Mouse (Mus musculus) urinary bladder, postnatal 25 days (tissue): Measurements from ENCODE around the gene Svop.

ENCODE experiments used
- DNase-seq: peaks from one replicate; pipeline ENCODE4 v3.0.0; 2022; ENCODE audit warnings: low spot score

Svop gene

DNA sequence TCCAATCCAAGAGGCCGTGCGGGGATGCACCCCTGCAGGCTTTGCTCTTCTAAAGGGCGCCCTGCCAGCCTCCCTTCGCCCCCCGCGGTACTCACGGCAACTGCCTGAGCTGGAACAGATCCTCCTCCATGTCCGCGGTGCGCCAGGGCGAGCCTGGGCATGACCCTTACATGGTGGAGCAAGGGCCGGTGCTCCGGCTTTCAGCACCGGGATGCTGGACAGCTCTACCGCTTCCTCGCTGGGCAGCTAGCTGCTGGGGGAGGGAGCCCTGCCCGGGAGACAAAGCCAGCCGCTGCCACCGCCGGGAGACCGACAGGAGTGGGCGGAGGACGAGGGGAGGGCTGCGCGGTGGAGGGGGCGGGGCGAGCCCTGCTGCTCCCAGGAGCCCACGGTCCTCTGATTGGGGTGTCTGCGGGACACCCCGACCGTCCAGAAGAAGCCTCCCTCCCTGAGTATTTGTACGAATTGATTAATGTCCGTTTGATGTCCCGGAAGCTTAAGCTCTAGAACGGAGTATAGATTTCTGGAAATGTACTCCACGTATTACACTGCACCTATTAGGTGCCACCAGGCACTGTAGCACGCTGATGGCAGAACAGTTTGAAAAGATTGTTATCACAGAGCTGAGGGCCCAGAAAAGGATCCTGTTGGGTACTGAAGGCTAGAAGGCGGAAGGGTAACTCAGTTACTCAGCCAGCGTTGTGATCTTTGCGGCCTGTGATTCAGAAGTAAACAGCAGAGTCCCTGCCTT, at the start of gene Svop:
TSS of gene Svop (minus strand) at position 514 of the 751 bp plus-strand sequence.
- DNase-seq = peak; percentile 66

DNA sequence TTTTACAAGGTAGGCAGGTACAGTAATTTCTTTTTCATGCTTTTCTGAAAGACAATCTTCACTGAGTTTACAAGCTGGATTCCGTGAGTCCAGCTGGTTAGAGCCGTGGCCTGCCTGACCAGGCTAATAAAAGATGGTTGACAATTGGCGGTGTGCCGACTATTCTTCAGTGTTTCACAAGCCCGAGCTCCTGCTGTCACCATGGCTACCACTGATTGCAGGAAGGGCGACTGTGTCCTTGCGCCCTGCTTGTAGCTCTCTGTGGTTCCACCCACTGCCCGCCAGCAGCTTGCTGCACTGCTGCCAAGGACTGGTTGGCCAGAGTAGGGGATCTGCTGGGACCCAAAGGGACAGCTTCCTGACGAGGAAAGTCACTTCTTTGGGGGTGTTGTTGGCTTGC, 47.8 kb upstream of the Svop start:
- peak; percentile 43 for DNase-seq

DNA sequence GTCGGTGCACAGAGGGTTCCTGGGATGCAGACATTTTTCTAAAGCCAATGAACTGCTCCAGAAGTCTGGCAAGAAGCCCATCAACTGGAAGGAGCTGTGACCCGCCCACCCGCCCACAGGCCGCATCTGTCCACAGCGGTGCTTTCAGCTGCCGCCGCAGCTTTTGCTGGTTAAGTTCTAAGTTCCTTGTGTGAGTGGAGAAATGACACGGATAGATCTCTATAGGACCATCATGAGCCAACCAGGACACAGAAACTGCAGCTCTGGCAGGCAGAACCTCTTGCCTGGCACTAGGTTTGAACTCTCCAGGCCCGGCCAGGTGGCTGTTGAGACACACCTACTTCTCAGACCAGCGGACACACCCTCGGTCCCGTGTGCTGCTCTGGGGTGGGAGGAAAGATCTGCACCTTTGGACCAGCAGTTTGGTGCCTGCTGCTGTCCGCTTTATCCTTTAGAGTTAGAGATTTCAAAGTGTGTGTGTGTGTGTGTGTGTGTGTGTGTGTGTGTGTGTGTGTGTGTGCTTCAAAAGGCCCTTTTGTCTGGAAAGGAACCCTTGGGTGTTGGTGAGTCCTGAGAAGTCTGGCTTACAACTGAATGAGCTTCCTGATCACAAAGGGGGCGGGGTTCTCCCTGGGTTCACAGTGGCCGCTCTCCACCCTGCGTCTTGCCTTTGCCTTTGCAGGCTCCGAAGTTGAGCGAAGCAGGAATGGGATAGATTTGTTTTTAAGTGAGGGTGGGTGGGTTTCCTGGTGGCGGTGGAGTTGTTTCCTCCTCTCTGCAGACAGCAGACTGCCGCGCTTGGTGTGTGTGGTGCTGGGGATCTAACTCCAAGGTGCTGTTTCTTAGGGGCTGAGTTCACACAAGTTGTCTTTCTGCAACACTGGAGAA, 47.2 kb upstream of the Svop start:
- DNase-seq = no peak

DNA sequence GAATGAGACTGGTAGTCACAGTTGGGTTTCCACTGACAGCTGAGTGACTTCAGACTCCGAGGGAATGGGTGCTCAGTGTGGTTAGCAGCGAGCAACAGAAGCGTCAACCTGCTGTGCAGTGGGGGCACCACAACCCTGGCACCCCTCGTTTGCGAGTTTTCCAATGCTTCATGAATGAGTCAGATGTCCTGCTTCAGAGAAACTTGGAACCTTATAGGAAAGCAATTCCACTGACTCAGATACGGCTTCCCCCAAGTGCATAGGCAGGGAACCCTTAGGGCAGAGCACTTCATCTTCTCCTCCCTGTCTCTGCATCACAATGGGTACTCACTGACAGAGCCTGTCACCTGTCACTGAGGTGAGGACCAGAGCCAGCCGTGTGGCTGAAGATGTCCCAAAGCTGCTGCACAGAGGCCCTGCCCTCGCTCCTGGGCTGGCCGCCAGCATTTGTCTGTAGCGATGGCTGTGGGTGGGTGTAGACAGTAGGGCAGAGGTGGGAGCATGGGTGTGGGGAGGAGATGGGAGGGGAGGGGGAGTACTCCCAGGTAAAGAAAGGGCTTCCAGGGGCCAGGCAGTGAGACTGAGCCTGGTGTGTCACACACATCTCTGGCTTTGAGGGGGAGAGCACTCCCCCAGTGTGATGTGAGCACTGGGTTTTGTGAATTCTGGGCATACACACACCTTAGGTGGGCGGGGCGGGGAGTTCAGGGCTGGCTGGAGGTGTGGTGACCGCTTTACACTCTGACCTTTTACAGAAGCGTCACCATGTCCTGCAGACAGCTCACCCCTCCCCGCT, 46.3 kb upstream of the Svop start:
- DNase-seq = no peak

DNA sequence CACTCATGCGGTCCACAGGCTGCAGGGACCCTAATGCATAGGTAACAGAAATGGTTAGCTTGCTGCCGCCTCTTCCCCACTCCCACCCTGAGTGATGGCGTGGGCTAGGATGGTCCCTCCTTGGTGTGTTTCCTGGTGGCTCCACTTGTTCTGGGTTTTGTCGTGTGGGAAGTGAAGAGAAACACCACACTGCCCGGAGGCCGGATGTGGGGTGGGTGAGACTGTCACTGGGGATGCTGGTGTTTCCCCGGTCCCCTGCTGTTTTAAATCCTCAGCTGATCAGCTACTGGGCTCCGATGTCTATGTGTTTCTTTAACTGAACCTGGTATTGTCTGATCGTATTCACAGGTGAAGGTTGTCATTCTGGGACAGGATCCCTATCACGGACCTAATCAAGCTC, 44.1 kb upstream of the Svop start:
- DNase-seq = no peak

DNA sequence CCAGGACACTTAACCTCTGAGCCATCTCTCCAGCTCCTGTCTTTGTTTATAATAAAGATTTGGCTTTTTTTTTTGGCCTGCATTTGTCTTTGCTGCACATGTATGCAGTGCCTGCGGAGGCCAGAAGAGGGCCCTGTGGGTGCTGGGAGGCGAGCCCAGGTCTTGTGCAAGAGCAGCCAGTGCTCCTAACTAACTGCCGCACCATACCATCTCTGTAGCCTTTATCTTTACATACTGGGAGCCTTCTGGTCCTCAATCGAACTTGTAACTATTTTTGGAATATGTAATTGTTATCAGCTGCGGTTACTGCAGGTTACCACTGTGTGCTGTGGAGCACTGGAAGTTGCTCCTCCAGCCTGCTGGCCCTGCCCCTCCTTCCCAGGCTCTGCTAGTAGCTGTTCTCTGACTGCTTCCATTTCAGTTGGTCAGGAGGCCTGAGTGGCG, 42.7 kb upstream of the Svop start:
- DNase-seq = peak; percentile 34

DNA sequence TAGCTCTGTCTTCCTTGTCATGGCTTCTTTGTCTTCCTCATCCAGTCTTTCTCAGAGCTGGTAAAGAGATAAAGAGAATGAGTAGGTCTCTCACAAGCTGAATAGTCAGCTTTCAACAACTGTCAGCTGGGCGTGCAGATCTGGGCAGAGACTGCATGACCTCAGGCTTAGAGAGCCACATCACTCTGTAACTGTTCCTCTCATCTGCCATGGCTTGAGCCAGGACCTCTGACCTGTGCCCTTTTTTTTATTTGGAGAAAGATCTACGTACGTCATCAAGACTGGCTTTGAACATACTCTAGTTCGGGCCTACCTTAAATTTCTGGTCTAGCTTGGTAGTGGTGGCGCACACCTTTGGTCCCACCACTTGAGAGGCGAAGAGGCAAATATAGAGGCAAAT, 41.5 kb upstream of the Svop start:
- DNase-seq = no peak

DNA sequence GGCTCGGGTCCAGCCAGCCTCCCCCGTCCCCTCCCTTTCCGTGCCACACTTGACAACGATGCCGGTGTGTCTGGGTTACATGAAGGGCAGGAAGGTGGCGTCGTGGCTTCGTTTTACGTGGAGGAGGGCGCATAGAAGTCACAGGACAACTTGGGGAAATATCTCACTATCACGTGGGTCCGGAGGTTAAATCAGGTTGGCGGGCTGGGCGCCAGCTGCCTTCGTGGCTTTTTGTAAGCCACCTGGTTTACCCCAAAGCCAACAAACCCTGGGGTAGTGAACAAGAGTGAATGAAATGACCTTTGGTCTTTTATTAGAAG, 40.1 kb upstream of the Svop start:
- DNase-seq = peak; percentile 33

DNA sequence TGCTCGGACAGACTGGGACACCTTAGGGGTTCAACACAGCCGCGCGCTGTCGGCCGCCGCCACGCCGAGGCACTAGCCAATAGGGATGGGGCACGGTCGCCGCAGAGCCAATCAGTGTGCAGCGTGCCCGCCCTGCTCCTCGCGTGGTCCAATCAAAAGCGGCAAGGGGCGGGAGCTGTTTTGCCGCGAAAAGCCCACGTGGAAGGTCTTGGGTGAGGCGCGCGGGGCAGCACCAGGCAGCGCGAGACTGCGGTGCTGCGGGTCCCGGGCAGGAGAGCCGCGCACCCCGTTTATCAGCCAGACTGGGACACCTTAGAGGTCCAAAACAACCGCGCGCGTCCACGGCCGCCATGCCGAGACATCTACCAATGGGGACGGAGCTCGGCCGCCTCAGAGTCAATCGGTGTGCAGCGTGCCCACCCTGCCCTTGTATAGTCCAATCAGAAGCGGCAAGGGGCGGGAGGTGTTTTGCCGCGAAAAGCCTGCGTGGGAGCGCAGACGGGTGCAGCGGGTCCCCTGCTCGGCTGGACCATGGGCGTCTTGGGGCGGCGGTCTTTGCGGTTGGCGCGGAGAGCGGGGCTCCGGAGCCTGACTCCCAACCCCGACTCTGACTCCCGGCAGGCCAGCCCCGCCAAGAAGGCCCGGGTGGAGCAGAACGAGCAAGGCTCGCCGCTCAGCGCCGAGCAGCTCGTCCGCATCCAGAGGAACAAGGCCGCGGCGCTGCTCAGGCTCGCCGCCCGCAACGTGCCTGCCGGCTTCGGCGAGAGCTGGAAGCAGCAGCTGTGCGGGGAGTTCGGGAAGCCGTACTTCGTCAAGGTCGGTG, 39.5 kb upstream of the Svop start:
- DNase-seq = peak; percentile 90

DNA sequence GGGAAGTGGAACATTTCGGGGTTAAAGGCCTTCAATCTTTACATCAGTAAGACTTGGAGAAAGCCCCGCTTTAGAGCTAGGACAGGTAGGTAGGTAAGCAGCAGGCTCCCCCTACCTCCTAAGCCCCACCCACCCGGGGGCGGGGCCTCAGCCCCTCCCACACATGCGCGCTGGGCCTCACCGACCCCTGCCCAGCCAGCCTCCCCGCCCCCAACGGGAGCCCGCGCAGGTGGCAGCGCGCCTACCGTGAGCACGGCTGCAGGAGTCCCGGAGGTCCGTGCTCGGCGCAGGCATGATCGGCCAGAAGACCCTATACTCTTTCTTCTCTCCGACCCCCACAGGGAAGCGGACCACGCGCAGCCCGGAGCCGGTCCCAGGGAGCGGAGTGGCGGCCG, 38.8 kb upstream of the Svop start, which contains the start of gene Ung:
TSS of gene Ung (plus strand) at position 176 of the 395 bp plus-strand sequence.
- DNase-seq = peak; percentile 60

DNA sequence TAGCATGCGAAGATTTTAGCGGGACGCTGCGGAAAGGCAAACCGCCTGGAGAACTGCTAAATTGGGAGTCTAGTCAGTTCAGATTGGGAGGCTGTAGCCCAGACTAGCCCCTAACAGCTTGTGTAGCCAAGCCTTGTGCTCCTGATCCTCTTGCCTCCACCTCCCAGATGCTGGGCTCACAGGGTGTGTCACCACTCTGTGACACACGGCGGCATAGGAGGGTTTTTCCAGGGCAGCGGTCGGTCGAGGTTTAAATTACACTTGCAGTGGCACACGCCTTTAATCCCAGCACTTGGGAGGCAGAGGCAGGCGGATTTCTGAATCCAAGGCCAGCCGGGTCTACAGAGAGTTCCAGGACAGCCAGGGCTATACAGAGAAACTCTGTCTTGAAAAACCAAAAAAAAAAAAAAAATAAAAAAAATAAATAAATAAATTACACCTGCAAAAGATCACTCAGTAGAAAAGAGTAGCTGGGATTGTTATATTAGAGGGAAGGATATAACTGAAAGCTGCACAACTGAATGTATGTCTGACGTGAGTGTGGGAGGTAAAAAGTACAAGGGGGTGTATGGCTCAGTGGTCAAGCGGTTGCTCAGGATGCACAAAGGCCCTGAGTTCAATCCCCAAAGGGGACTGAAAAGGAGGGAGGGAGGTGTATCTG, 38.3 kb upstream of the Svop start:
- DNase-seq = no peak

DNA sequence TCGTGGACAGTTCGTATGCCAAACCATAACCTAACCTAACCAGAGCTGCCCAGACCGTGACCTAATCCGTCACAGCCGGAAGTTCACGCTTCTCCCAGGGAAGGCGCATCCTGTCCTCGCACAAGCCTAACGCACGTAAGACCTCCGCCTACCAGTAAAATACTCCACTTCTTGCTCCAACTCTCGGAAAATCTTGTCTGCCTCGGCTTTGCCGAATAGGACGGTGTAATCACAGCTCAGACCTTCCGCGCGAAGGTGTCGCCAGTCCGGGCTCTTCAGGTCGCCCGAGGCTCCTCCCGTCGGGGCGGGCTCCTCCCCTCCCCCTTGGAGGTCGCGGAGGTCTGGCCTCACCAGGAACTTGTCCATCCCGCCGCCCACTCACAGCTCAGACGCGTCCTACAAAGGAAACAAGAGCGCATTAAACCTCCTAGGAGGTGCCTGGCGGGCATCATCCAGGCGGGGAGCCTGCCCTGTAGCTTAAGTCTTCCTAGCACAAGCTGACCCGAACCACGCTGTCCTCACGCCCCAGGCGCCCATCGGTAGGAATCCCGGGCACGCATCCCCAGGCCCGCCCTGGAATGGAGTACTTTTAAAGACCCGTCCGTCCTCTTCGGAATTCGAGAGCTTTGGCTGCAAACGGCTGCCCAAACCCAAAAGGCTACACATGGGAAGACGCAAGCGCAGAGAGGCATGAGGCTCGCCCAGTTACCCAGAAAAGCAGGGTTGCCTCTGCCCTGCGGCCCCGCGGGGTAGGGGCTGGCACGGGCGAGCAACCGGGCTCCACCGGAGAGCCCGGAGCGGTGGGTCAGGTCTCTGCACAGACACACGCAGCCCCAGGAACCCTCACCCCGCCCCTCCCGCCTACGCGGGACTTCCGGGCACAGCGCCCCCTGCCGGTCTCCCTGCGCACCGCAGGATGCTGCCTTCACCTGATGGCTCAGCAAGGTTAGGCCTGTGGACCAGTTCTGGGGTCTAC, 36.3 kb upstream of the Svop start, which contains the start of gene Alkbh2:
TSS of gene Alkbh2 (minus strand) at position 845 of the 976 bp plus-strand sequence.
- peak; percentile 88 for DNase-seq

DNA sequence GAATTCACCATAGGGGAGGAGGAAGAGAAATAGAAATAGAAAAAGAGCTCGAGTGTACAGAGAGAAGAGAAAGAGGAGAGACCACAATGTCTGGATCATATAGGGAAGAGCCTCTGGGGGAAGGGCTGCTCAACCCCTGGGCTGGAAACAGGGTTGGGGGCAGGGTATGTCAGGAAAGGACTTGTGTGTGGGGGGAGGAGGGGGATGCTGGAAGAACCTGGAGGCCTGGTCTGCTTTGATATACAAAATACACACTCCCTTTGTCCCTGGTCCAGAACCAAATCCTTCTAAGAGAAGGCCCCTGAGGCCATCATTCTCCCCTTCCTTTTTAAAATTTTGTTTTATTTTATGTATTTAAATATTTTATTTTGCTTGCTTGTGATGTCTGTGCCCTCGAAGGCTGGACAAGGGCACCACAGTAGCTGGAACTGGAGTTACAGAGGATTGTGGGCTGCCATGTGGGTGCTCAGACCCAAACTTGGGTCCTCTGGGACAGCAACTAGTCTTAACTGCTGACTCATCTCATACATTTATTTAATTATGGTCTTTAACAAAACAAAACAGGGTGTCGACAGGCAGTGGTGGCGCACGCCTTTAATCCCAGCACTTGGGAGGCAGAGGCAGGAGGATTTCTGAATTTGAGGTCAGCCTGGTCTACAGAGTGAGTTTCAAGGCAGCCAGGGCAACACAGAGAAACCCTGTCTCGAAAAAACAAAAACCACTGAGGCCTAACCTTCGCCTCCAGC, 35.3 kb upstream of the Svop start:
- no peak for DNase-seq

DNA sequence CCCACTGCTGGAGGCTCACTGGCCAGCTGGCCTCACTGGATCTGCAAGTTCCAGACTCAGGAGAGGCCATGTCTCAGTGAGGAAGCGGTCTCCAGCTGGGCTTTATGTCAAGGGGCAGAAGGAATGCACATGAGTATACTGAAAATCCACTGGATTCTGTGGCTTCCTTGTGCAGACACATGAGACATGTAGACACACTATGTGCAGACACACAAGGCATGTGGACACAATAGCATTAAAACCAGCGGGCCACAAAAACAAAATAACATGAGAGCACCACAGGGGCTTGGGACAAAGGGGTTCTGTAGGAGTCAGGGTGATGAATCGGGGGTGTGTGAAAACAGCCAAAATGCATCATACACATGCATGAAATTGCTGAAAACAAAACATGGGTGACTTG, 34.6 kb upstream of the Svop start:
- no peak for DNase-seq

DNA sequence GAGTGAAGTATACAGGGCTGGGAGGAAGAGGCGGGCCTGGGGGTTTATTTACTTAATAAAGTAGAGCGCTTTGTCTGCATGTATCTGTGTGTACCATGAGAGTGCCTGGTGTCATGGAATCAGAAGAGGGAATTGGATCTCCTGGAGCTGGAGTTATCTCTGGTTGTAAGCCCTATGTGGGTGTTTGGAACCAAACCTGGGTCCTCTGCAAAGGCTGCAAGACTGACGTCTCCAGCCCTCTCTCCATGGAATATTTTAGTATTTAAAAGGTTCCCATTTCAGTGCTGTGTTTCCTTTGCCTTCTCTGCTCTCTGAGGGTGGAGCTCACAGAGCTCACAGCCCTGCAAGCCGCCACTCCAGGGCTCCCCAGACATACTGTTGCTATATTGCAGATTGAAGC, 28.4 kb upstream of the Svop start:
- no peak for DNase-seq

DNA sequence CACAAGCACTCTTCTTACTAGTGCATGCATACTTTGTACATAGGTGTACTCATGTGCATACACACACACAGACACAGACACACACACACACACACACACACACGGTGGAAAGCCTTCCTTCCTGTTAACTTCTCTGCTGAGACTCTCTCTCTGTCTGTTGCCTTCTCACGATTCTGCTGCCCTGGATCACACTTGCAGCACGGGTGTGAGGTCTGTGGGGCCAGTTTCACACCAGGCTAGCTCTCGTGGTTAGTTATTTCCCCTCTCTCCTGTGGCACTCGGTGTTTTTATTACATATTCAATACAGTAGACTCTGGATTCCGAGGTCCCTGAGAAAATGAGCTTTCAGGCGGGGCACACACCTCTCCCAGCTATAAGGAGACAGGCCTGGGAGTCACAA, 25.2 kb upstream of the Svop start:
- DNase-seq = no peak

DNA sequence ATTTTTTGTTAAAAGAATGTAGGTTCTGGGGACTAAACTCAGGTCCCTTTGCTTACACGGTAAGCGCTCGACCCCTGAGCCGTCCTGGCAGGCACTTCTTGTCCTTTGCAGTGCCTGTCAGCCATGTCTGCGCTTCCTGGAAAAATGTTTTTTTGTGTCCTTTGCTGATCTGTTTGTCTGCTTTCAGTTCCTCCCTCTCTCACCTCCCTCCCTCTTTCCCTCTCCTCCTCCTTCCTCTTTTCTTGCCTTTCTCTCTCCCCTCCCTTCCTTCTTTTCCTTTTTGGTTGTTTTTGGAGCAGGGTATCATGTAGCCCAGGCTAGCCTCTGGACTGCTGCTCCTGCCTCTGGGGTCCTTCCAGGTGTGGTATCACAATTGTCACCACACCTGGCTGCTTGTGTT, 23.7 kb upstream of the Svop start:
- no peak for DNase-seq

DNA sequence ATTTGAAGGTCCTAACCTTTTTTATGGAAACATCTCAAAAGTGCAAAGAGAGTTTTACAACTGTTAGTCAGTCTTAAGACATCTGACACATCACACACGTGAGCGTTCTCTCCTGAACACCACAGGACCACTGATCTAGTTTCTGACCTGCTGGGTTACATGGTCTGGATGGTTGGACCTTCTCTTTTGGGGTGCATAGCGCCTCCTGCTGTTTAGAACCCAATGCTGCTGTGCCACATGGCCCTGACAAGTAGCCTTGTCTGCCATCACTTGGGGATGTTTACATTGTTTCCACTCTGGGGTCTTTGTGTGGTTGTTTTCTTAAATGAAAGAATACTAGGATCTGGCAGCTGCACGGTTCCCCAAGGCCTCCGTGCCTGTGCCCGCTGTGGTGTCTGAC, 22.0 kb upstream of the Svop start:
- DNase-seq = no peak

DNA sequence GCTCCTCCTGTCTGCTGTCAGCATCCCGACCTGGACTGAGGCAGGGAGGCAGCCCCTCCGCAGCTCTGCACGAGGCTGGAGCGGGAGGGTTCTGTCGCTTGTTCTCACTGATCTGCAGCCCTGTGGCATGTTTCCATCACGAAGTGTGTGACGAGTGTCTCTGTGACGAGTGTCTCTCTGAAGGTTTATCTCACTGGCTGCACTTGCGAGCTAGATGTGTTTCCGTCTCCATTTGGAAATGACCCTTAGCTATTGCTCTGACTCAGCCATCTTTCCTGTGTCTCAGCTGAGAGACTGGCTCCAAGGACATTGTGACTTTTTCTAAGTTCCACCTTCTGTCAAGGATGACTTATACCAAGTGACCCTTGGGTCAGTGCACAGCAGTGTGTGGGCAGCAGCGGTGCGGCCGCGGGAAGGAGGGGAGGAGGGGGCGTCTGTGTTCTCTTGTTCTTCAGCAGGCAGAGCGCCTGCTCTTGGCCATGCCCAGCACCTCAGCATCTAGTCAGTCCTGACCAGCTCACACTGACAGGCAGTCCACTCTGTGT, 15.1 kb upstream of the Svop start:
- DNase-seq = no peak
